Mouse (Mus musculus) gastrocnemius, postnatal 4 days (tissue): ENCODE measurements at regions not wholly inside any gene's neighbourhood (a gene's known extent, or its start where the extent isn't known, plus 50 kb on each side); places are given as distances from the start of the nearest gene placed in this dataset.

Experiments
- DNase-seq, 2 experiments: peaks; one replicate each; pipeline ENCODE4 v3.0.0; 2021 to 2022; ENCODE audit warnings: low spot score in 2 of 2, mixed read lengths in 2 of 2

DNA sequence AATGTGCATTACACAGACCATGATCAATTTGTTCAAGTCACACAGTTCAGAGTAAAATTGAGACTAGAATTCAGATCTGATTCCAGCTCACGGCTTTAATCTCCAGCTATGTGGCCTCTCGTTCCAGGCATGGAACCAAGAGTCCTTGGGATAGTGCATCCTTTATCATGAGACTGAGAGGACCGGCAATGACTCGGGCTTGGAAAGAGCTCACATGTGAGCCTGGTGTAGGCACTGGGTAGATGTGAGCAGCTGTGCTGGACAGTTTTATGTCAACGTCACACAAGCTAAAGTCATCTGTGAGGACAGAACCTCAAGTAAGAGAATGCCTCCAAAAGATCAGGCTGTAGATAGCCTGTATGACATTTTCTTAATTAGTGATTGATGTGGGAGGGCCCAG lies 228.3 kb downstream of the Plpp3 start:
- no peak for DNase-seq

- peak in 1 of 2 experiments; percentile 73 for DNase-seq
Measured at GRCm38 (mm10) chr4:105390378-105390777, 233.2 kb downstream of the Plpp3 start.

DNA sequence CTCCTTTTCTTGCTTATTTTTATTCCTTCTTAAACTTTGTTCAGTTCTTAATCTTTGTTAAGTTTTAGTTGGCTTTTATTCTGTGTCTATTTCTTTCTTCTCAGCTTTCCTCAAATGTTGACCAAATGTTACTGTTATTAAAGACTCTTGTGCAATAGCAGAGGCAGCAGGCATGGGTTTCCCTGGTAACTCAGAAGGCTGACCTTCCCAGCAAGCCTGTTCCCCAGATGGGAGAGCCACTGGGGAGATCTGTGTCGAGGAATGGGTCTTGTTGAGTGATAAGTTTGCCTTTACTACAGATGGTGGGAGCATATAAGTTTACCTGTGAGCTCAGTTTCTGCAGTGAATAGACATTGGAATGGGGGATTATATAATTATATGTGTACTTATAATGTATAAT lies 237.2 kb downstream of the Plpp3 start:
- DNase-seq, result no peak

- no peak for DNase-seq
Measured at GRCm38 (mm10) chr4:105397451-105397850, 240.3 kb downstream of the Plpp3 start.

GRCm38 (mm10) chr4:105402021-105402420 lies 244.9 kb downstream of the Plpp3 start:
- no peak for DNase-seq

DNA sequence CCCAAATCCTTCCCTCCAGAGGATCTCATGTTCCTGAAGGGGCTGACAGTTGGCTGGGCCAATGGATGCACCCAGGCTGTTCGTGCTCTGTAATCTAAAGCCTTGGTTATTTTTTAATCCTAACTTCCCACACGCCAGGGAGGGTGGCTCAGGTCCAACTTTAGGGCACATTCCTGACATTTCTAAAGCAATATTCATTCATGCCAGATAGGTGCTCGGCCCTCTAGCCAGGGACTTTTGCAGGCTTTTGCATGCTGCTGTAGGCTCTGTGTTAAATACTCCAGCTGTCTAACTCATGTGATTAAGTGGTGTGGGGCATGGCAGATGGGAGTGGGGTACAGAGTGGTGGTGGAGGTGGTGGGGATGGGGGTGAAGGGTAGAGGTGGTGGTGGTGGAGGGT lies 246.0 kb downstream of the Plpp3 start:
- no peak for DNase-seq

DNA sequence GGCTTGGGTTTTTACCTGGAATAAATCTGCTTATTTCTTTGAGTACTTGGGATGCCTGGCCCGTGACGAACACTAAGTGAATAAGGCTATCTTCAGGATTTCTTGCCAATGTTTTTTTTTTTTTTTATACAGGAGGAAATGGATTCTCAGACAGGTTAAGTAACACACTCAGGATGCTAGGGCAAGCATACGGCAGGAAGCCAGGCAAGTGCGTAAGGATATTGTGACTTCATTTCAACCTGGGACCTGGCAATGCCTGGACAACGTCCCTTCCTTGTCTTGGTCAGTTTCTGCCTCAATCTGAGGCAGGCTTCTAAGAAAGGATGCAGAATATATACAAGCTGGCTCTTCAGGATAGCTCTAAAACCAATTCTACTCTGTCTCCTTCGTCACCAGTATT lies 246.5 kb downstream of the Plpp3 start:
- no peak for DNase-seq

GRCm38 (mm10) chr4:105405728-105406127 lies 248.6 kb downstream of the Plpp3 start:
- DNase-seq, result no peak

DNA sequence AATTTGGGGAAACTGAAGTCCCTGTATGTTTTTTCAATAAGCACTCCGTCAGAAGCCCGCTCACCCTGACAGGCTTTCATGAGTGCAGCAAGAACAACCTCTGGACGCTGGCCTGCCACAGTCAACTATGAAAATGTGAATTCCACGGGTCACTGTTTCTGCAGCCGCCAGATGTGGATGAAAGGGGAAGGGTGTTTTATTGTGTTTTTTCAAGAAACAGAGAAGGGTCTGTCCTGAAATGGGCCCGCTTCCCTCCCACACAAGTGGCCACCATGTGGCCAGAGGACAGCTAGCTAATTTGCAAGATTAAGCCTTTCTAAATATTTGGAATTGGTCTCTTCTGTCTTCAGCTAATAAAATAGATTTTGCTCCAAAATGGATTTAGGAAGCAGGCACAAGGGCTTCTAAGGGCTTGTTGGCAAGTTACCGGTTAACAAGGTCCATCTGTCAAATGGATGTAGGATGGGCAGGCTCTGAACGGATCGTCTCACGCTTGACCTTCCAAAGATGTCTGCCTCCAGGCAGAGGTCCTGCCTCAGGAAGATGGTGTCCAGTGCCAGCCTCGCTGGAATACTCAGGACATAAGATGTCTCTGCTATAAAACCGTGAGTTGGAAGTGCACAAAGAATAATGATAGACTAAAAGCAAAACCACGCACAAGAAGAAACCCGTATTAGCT lies 249.8 kb downstream of the Plpp3 start:
- DNase-seq, result no peak

DNA sequence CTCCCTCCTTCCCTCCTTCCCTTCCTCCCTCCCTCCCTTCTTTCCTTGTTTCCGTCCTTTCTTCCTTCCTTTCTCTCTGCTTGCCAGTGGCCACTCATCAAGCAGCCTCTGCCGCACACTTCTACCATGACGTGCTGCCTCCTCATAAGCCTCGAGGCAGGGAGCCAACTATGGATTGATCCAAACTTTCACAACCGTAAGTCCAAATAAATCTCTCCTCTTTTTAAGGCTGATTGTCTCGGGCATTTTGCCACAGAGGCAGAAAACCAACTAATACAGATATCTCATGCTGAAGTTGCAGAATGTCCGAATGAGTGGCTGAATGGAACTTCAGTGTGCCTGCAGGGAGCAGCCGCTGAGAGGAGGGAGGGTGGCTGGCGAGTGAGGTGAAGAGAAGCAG lies 251.7 kb downstream of the Plpp3 start:
- peak in 1 of 2 experiments; percentile 40 for DNase-seq

DNA sequence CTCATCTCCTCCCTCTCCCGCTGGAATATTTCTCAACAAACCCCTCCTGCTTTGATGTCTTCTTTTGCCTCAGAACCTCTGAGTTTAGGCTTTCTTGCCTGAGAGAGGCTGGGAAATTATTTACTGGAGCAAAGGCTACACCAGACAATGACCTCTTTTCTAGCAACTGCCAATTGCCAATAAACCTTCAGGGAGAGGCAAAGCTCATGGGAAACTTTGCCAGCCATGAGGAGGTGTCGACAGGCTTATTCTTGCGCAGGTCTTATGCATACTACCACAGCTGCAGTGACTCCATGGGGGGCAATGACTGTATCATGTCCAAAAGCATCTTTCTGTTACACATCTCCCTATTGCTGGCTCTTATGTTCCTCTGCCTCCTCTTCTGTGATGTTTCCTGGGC lies 260.0 kb downstream of the Plpp3 start:
- DNase-seq, result no peak

DNA sequence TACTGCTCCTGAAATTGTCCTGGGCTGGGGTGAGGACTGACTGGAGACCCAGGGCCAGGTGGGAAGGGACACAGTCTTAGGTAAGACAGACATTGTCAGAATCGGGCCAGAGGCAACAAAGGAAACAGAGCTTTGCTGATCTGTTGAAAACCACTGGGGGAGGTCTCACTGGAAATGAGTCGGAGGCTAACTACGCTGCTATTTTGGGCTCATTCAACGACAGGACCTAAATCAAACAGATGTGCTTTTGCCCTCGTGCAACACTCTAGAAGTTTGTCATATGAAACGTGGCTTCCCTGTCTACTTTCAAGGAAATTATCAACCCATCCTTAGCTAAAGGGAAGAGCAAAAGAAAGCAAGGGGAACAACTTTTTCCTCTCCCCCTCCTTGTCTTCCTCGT lies 265.3 kb downstream of the Plpp3 start:
- no peak for DNase-seq

DNA sequence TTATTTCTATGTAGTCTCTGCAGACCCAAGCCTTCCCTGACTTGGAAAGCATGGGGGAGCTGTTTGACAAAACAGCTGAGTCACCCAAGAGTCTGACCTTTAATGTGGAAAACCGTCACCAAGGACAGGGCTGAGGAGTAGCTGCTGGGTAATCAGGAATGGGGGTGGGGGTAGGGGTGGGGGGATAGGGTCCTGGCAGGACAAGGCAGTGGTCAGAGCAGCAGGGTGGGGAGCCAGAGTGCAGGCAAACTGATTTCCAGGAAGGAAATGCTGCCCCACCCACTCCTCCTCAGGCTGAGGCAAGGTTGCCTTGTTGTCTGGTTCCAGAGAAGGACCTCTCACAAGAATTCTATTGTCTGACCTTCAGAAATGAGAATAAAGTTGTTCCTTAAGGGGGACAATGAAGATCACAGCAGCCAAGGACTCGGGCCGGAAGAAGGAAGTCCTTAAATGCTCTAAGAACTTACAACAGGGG lies 266.6 kb downstream of the Plpp3 start:
- DNase-seq, result no peak

- no peak for DNase-seq
Measured at GRCm38 (mm10) chr4:105425086-105425485, 267.9 kb downstream of the Plpp3 start.

GRCm38 (mm10) chr4:105427581-105427980 lies 270.4 kb downstream of the Plpp3 start:
- DNase-seq, result no peak

DNA sequence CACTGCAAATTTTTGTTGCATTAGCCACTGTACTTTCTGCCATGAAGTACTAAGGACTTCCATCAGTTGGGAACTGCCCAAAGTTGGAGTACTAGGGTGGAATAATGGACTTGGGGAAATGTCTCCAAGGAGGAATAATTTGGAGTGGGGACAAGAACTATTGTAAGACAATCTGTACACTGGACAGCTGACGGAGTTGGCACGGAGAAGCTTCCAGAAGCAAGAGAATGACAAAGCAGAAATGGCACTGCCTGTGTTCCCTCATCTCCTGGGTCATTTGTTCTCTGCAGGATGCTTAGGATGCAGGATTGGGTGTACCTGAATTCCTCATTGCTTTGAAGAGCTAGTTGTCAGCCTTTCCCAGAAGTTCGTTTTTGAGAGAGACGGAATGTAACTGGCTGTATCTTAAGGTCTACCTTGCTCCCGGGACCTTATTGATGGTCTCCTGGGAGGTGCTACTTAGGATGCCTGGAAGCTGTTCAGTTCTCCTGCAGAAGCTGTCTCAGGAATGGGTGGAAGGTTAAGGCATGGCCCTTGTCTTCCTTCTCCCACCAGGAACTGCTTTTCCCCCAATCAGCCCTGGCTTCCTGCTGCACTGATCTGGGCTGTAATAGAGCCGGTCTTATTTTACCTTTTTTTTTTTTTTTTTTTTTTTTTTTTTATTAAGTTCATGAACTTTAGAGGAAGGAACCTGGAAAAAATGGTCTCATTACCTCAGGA lies 272.4 kb downstream of the Plpp3 start:
- DNase-seq, result no peak

GRCm38 (mm10) chr4:105432461-105432860 lies 275.3 kb downstream of the Plpp3 start:
- no peak for DNase-seq

- DNase-seq, result no peak
Measured at GRCm38 (mm10) chr4:105437141-105437540, 280.0 kb downstream of the Plpp3 start.

DNA sequence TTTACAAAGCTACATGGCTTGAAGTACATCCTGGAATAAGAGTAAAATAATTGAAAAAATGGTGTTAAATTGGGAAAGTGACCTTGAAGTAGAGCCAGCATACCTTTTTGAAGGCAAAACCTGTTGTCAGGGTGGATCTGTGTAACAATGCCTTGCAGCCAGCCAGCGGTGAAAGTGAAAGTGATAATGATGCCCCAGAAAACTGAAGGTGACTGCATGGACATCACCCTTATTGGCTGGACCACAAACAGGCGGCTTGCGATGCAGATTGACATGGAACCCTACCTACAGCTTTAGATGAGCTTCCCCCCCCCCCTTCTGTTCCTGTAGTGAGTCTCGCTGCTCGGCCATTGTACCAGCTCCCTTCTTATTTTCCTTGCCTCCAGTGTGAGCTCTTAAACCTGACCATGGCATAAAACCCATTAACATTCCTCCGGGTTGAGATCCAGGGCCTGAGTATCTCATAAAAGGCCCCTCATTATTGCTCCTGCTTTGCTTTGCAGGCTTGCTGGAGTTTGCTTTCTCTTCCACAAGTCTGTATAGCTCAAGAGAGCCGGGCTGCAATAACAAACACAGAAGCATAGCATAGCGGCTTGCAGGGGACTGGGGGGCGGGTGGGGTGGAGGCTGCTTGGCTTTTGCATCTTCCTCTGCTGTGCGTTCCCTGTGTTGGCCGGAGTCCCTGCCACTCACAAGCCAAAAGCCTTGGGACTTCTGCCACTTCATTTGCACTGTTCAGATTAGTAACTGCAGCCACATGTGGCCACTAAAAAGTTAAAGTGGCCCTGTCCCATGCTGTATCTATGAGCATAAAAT lies 292.1 kb downstream of the Plpp3 start:
- DNase-seq, result peak in 1 of 2 experiments; percentile 56

GRCm38 (mm10) chr4:105450881-105451280 lies 293.7 kb downstream of the Plpp3 start:
- no peak for DNase-seq

DNA sequence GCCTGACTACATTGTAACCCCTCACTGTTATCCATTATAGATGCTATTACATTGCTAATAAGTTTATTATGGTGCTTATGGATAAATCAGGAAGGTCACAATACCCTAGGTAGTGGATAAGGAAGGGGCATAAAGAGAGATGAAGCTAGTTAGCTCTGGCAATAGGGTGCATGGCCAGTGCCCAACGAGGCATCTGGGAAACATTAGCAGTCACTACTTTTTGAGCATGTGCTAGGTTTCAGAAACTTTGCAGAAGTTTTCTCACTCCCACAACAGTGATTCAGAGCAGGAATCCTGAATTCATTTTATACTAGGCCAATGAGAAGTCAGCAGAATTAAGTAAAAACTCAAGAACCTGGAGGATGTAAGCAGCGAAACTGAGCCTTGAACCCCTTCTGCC lies 294.7 kb downstream of the Plpp3 start:
- no peak for DNase-seq
